ENCODE assay signal across 12 mouse cellular contexts in genomic region chr9:66516296-66516940, GRCm38 (mm10). TPM values are rescaled to one million over a fixed set of nuclear protein-coding genes. Genes with fewer than 3 reads are reported as not detected.
A peak's percentile ranks its signal among the peaks of the same experiment; 100 is the strongest.
DNase-seq lines count a peak whose midpoint lies in the region; ATAC-seq and TF ChIP-seq lines count a peak whose summit lies in the region.
"Had no signal": no experiment of that assay in that cellular context is flagged by ENCODE, and none has a peak within 500 bp of the region (broad histone marks: within the 10 kb centered on the region; RNA-seq: fewer than 3 reads in every experiment).

No protein-coding gene starts in this region.

- peak; percentile 89 for DNase-seq in heart, adult 11 months
- no peak for DNase-seq in heart, postnatal 4 days
- DNase-seq in testis, postnatal 14 days (ENCODE audit: low spot score): no peak
- DNase-seq in gastrocnemius, postnatal 36 days: no peak
- DNase-seq in layer of hippocampus, postnatal 25 days (ENCODE audit: extremely low spot score in 1 of 2, low spot score in 1 of 2): no peak
- DNase-seq: gastrocnemius, postnatal 14 days had no signal

- intact Hi-C loops in gastrocnemius, postnatal 36 days (cut with DNase I): no loop called here

- no peak overlapping the region for H3K9ac ChIP-seq in heart, embryonic 15.5 days
- H3K9ac ChIP-seq: limb, embryonic 13.5 days; midbrain, embryonic 15.5 days had no signal

- no peaks in the 10 kb centered on the region for H3K79me3 ChIP-seq in C2C12 (ENCODE audit: low read depth)

- no peak for TF ChIP-seq CTCF in C2C12 (IDR thresholded peaks at IDR 0.05; ENCODE audit: control insufficient read depth, insufficient read depth, insufficient read length)
- no peak for TF ChIP-seq CTCF in bone marrow macrophage, adult 2 months (IDR thresholded peaks at IDR 0.05; ENCODE audit: low read depth, low read length)

- no peak overlapping the region for H3ac ChIP-seq in C2C12 (ENCODE audit: control insufficient read depth, insufficient read length, low read depth)

- H3K36me3 ChIP-seq in C2C12 (ENCODE audit: control insufficient read depth, insufficient read depth): peaks cover 27% of the 10 kb centered on the region
- H3K36me3 ChIP-seq in heart, embryonic 15.5 days: peaks cover 39% of the 10 kb centered on the region

- no peak overlapping the region for H3K4me2 ChIP-seq in heart, embryonic 15.5 days
- H3K4me2 ChIP-seq: limb, embryonic 13.5 days; midbrain, embryonic 15.5 days had no signal

- WGBS in heart, embryonic 15.5 days: 75% methylated on average over 6 of the region's 6 CpGs

- no peak for TF ChIP-seq POLR2A in bone marrow macrophage, adult 2 months (IDR thresholded peaks at IDR 0.05; ENCODE audit: borderline replicate concordance, low read depth, low read length)

- H3K27ac ChIP-seq in bone marrow macrophage, adult 2 months (ENCODE audit: insufficient read depth, low read depth, low read length): peak overlapping the region; percentile 48
- peak overlapping the region; percentile 98; the same call in 1 of the 2 replicates for H3K27ac ChIP-seq in heart, embryonic 15.5 days
- H3K27ac ChIP-seq: limb, embryonic 13.5 days; midbrain, embryonic 15.5 days had no signal

- no peaks in the 10 kb centered on the region for H3K9me3 ChIP-seq in heart, embryonic 15.5 days (replicated peaks)
- H3K9me3 ChIP-seq: limb, embryonic 13.5 days; midbrain, embryonic 15.5 days had no signal

- H3K4me1 ChIP-seq in bone marrow macrophage, adult 2 months (ENCODE audit: control insufficient read depth, insufficient read depth, low read length): peaks cover 58% of the 10 kb centered on the region
- peaks cover 26% of the 10 kb centered on the region for H3K4me1 ChIP-seq in heart, embryonic 15.5 days (replicated peaks)

- no peak for ATAC-seq in heart, embryonic 15.5 days (replicated peaks; ENCODE audit: insufficient number of reproducible peaks, insufficient read depth, low FRiP score, low read depth)
- ATAC-seq: inflammation-experienced regulatory T-cells, adult 6 months; midbrain, embryonic 15.5 days had no signal

- H3K4me3 ChIP-seq in C2C12 (ENCODE audit: insufficient read depth, poor library complexity, severe bottlenecking): no peak overlapping the region
- no peak overlapping the region for H3K4me3 ChIP-seq in bone marrow macrophage, adult 2 months (ENCODE audit: insufficient read depth, low read length)
- H3K4me3 ChIP-seq in heart, embryonic 15.5 days: no peak overlapping the region
- H3K4me3 ChIP-seq: limb, embryonic 13.5 days; midbrain, embryonic 15.5 days had no signal

- H3K79me2 ChIP-seq in C2C12 (ENCODE audit: control insufficient read depth, insufficient read depth): no peaks in the 10 kb centered on the region

- no peaks in the 10 kb centered on the region for H3K27me3 ChIP-seq in C2C12 (ENCODE audit: control insufficient read depth, insufficient read depth, insufficient read length)
- no peaks in the 10 kb centered on the region for H3K27me3 ChIP-seq in heart, embryonic 15.5 days
- H3K27me3 ChIP-seq: limb, embryonic 13.5 days; midbrain, embryonic 15.5 days had no signal

TF ChIP-seq in C2C12, 6 proteins besides CTCF, POLR2A, EP300 and RAD21:
- TF ChIP-seq CEBPB (IDR thresholded peaks at IDR 0.05; ENCODE audit: low read depth): peak; percentile 69
- no peak for TF ChIP-seq MYOD1 (IDR thresholded peaks at IDR 0.05; ENCODE audit: control insufficient read depth, insufficient read length, low read depth)

RNA-seq across cellular contexts. Expression of gene Fbxl22, which starts 2.0 kb away (rescaled TPM):
- total RNA-seq in heart, postnatal 4 days (2021): 10 to 100 TPM; 84.3 to 92.5 TPM
- 0.30 TPM for polyA plus RNA-seq in C2C12 (2012; fragmentation: generic; extraction: Trizol)
- polyA plus RNA-seq in bone marrow macrophage, adult 2 months (2012; ENCODE audit: insufficient read depth, insufficient read length, missing spikeins): 0.13 TPM in 1 of 2 replicates, not detected in the other
- 70.3 and 84.7 TPM in 2 replicates for polyA plus RNA-seq in heart, embryonic 15.5 days (2015; fragmentation: Nextera tagmentation; extraction: Ambion mirVana)
- 1 to 10 TPM; 3.7 to 5.4 TPM for total RNA-seq in gastrocnemius, postnatal 36 days (2021)
- total RNA-seq in layer of hippocampus, postnatal 25 days (2021): under 1 TPM; 0.23 to 0.25 TPM

Comparison
In these comparisons a context has a peak if more than half of its experiments do, and no peak if none do; other contexts are left out.
1. RNA of gene Fbxl22, which starts 2.0 kb away (total RNA-seq): 84.3 to 92.5 TPM in heart, postnatal 4 days; 3.7 to 5.4 TPM in gastrocnemius, postnatal 36 days and 0.23 to 0.25 TPM in layer of hippocampus, postnatal 25 days; every median in the first group is over 10 times any median in the second.